Mouse (Mus musculus): Measurements from ENCODE around the gene Pctp. TPM values are rescaled to one million over a fixed set of nuclear protein-coding genes. Genes with fewer than 3 reads are reported as not detected.

Gene Pctp
- total and polyA plus RNA-seq, 2 experiments from 2014 or later = 0.60 to 0.85 TPM

DNA sequence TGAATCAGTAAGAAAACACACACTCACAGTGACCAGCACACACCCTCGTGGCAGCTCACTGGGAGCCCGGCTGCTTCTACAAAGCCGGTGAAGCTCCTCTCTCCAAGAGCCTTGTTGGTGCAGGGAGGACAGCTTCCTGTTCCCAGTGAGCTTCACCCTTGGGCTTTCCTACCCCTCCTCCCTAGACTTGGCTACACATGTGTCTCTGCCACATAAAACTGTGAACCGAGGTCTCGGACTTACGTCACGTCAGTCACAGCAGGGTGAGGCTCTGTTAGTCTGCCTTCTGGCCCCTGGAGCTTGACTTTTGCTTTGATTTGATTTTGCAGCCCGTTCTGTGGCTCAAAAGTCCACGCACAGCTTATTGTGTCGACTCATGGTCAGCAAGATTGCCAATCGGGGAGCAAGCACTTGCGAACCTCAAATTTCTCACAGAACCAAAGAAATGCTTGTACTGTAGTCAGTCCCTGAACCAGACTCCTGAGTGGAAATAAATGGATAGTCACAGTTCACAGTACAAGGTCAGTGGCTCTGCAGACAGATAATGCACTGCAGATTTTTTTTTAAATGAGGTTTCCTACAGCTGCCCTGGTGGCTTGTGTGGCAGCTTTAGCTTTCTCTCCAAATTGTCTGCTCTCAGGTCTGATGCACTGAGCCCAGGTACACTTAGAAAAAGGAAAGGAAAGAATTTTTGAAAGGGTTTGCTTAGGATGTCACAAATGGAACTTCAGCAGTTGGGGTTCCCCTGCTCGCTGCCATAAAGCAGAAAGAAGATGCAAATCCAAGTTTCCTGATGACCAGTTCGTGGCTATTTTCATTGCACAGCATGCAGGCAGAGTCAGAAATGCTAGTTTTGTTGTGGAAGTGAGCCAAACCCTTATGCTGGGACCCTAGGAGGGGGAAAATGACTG, 23.5 kb upstream of the Pctp start:
- DNase-seq (ENCODE audit: low spot score) = no peak
- WGBS = 56% methylated on average over 14 of the region's 14 CpGs

DNA sequence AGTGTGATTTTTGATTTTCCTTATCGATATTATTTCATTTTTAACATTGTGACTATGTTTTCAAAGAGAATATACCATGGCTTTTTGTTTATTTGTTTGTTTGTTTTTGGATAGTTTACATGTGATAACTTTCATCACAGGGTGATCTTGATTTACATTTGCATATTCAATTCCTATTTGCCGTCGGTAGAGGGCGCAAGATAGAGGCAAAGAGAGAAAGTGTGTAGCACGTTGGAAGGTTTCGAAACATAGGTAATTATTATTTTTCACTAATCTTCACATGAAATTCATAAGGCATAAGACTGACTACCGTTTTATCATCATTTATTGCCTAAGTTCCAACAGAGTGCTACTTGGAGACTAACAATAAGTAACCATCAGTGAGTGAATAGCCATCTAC, 16.5 kb upstream of the Pctp start:
- H3K4me1 ChIP-seq (ENCODE audit: insufficient read depth, low read length) = no peaks in the 10 kb centered on the region
- no peak overlapping the region for H3K27ac ChIP-seq (ENCODE audit: low read depth, low read length)
- 19% methylated on average over 7 of the region's 7 CpGs for WGBS
- DNase-seq (ENCODE audit: low spot score) (peak; percentile 41), ATAC-seq (ENCODE audit: low FRiP score) (no peak)
- H3K4me3 ChIP-seq (ENCODE audit: low read depth, low read length) = no peak overlapping the region
- no peak overlapping the region for H3K4me2 ChIP-seq (ENCODE audit: low read depth, low read length, poor library complexity, severe bottlenecking)
- no peaks in the 10 kb centered on the region for H3K27me3 ChIP-seq (ENCODE audit: insufficient read depth, low read length)
- H3K9me3 ChIP-seq (ENCODE audit: low read length) = no peaks in the 10 kb centered on the region
- no peak overlapping the region for H3K9ac ChIP-seq (replicated peaks; ENCODE audit: low read length, poor library complexity, severe bottlenecking)
- no peaks in the 10 kb centered on the region for H3K36me3 ChIP-seq (ENCODE audit: insufficient read depth, low read length)
- peak; percentile 89 for TF ChIP-seq CTCF (IDR thresholded peaks at IDR 0.05)

More for the DNA sequence above, 23.5 kb upstream of the Pctp start:
- no peak for ATAC-seq (ENCODE audit: low FRiP score)
- no peaks in the 10 kb centered on the region; the same call in 1 of the 2 replicates for H3K4me1 ChIP-seq (ENCODE audit: insufficient read depth, low read length)
- no peak overlapping the region for H3K4me3 ChIP-seq (ENCODE audit: low read depth, low read length)
- no peak for TF ChIP-seq CTCF (IDR thresholded peaks at IDR 0.05)
- no peak overlapping the region for H3K4me2 ChIP-seq (ENCODE audit: low read depth, low read length, poor library complexity, severe bottlenecking)
- H3K9ac ChIP-seq (replicated peaks; ENCODE audit: low read length, poor library complexity, severe bottlenecking) = no peak overlapping the region
- no peaks in the 10 kb centered on the region for H3K36me3 ChIP-seq (ENCODE audit: insufficient read depth, low read length)
- H3K27ac ChIP-seq (ENCODE audit: low read depth, low read length) = no peak overlapping the region
- H3K27me3 ChIP-seq (ENCODE audit: insufficient read depth, low read length) = peaks cover under 1% of the 10 kb centered on the region; the same call in 1 of the 2 replicates
- H3K9me3 ChIP-seq (ENCODE audit: low read length) = no peaks in the 10 kb centered on the region

DNA sequence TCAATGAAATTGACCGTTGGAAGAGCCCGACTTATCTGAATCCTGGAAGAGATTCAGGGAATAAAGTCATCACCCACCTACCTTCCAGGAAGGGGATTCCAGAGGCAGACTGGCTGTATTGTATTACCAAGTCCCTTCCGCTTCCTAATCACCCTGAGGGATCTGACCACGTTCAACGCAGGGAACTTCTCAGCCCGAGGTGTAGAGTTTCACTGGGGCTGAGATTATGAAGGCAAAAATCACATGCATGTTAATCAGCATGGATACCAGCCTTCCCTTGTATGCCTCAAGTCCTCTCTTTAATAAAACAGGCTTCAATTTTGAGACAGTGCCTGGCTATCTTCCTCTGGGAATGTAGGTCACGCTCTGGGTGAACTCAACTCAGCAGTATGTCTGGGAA, 12.6 kb upstream of the Pctp start:
- Histone ChIP-seq H3K27ac (ENCODE audit: low read depth, low read length) (no peak overlapping the region), H3K4me2 (ENCODE audit: low read depth, low read length, poor library complexity, severe bottlenecking) (no peak overlapping the region), H3K4me1 (ENCODE audit: insufficient read depth, low read length) (no peaks in the 10 kb centered on the region), H3K9ac (replicated peaks; ENCODE audit: low read length, poor library complexity, severe bottlenecking) (no peak overlapping the region), H3K27me3 (ENCODE audit: insufficient read depth, low read length) (no peaks in the 10 kb centered on the region), H3K36me3 (ENCODE audit: insufficient read depth, low read length) (no peaks in the 10 kb centered on the region), H3K4me3 (ENCODE audit: low read depth, low read length) (no peak overlapping the region), H3K9me3 (ENCODE audit: low read length) (no peaks in the 10 kb centered on the region)
- 62% methylated on average over 7 of the region's 7 CpGs for WGBS
- ATAC-seq (ENCODE audit: low FRiP score) = no peak
- no peak for DNase-seq (ENCODE audit: low spot score)
- TF ChIP-seq CTCF (IDR thresholded peaks at IDR 0.05) = no peak

DNA sequence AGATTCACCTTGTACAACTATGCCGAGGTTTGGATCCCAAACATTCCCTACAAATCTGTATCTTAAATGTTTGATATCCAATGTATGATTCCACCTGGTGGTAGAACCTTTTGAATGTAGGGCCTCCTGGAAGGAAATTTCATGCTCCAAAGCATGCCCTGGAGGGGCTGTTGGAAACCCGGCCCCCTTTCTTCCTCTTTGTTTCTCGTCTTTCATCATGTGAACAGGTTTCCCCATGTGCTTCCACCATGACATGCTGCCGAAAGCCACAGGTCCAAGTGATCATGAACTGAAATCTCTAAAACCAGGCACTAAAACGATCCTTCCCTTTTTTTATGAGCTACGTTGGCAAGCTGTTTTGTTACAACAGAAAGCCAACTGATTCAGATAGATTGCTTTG, 11.0 kb upstream of the Pctp start:
- no peaks in the 10 kb centered on the region for H3K36me3 ChIP-seq (ENCODE audit: insufficient read depth, low read length)
- H3K27ac ChIP-seq (ENCODE audit: low read depth, low read length) = no peak overlapping the region
- no peak overlapping the region for H3K4me3 ChIP-seq (ENCODE audit: low read depth, low read length)
- 86% methylated on average over 6 of the region's 6 CpGs for WGBS
- no peaks in the 10 kb centered on the region for H3K27me3 ChIP-seq (ENCODE audit: insufficient read depth, low read length)
- H3K9ac ChIP-seq (replicated peaks; ENCODE audit: low read length, poor library complexity, severe bottlenecking) = no peak overlapping the region
- H3K4me1 ChIP-seq (ENCODE audit: insufficient read depth, low read length) = no peaks in the 10 kb centered on the region
- no peaks in the 10 kb centered on the region for H3K9me3 ChIP-seq (ENCODE audit: low read length)
- DNase-seq (ENCODE audit: low spot score) (no peak), ATAC-seq (ENCODE audit: low FRiP score) (no peak)
- no peak for TF ChIP-seq CTCF (IDR thresholded peaks at IDR 0.05)
- no peak overlapping the region for H3K4me2 ChIP-seq (ENCODE audit: low read depth, low read length, poor library complexity, severe bottlenecking)

DNA sequence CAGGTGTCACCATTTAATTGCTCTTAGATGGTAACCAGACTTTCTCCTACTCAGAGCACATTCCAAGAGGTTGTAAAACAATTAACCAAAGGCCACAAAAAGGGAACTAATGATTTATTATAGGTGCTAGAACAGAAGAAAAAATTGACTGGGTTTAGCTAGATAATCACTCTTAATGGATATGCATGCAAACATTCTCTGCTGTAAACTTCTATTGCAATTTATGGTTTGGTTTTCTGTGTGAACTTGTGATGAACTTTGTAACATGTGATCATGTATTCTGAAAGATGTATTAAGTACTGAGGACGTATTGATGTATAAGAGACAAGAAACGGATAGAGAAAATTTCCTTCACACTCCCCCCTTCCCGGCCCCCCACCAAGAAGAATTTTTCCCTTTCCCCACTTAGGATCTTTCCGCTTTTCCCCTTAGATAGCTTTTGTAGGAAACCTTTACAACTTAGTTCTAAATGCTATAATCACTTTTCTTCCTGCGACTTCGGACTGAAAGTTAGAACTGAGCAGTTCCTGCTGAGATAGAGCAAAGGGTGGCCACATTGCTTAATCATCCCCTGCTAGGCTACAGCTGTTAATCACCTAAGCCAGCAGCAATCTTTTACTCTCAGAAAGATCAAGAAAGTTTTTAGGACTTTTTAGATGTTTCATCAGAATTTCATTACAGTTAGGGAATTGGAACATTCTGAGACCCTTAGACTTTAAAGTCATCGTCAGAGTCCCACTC, 5.3 kb upstream of the Pctp start:
- H3K4me3 ChIP-seq (ENCODE audit: low read depth, low read length) = no peak overlapping the region
- no peak for TF ChIP-seq CTCF (IDR thresholded peaks at IDR 0.05)
- no peaks in the 10 kb centered on the region for H3K9me3 ChIP-seq (ENCODE audit: low read length)
- WGBS = 38% methylated on average over 7 of the region's 7 CpGs
- ATAC-seq (ENCODE audit: low FRiP score) (no peak), DNase-seq (ENCODE audit: low spot score) (no peak)
- no peaks in the 10 kb centered on the region for H3K36me3 ChIP-seq (ENCODE audit: insufficient read depth, low read length)
- no peaks in the 10 kb centered on the region for H3K4me1 ChIP-seq (ENCODE audit: insufficient read depth, low read length)
- H3K9ac ChIP-seq (replicated peaks; ENCODE audit: low read length, poor library complexity, severe bottlenecking) = no peak overlapping the region
- no peak overlapping the region for H3K27ac ChIP-seq (ENCODE audit: low read depth, low read length)
- no peaks in the 10 kb centered on the region for H3K27me3 ChIP-seq (ENCODE audit: insufficient read depth, low read length)
- no peak overlapping the region for H3K4me2 ChIP-seq (ENCODE audit: low read depth, low read length, poor library complexity, severe bottlenecking)

DNA sequence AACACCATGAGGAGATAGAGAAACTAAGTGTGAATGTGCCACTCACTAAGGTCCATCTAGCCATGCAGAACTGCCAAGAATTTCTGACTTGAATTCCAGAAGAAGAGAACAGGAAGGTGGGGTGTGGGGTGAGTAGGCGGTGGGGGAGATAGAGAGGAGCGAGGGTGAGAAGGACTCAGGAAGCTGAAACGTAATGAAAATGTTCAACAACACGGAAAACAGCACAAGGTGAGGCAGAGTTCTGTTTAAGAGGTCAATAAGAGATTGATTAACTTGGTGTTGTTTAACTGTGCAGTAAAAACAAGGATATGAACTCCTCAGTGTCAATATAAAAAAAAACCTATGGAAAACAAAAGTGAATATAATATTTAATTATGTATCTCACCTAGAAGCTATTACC, 3.4 kb upstream of the Pctp start:
- Histone ChIP-seq H3K4me2 (ENCODE audit: low read depth, low read length, poor library complexity, severe bottlenecking) (no peak overlapping the region), H3K27ac (ENCODE audit: low read depth, low read length) (no peak overlapping the region), H3K36me3 (ENCODE audit: insufficient read depth, low read length) (no peaks in the 10 kb centered on the region), H3K9ac (replicated peaks; ENCODE audit: low read length, poor library complexity, severe bottlenecking) (no peak overlapping the region), H3K9me3 (ENCODE audit: low read length) (no peaks in the 10 kb centered on the region), H3K27me3 (ENCODE audit: insufficient read depth, low read length) (no peaks in the 10 kb centered on the region), H3K4me1 (ENCODE audit: insufficient read depth, low read length) (0 out of 2 replicates have a peak, but pooled peaks cover 6% of the 10 kb centered on the region), H3K4me3 (ENCODE audit: low read depth, low read length) (no peak overlapping the region)
- DNase-seq (ENCODE audit: low spot score) = no peak
- TF ChIP-seq CTCF (IDR thresholded peaks at IDR 0.05) = no peak
- 79% methylated on average over 4 of the region's 4 CpGs for WGBS
- no peak for ATAC-seq (ENCODE audit: low FRiP score)

Measured in midbrain, postnatal 0 days (tissue).